Mouse (Mus musculus) CH12.LX (cell line): ENCODE measurements at regions not wholly inside any gene's neighbourhood (a gene's known extent, or its start where the extent isn't known, plus 50 kb on each side); places are given as distances from the start of the nearest gene placed in this dataset.

ENCODE experiments used
- CTCF ChIP-seq, 2 experiments: IDR thresholded peaks in 1 of 2; conservative IDR thresholded peaks in 1 of 2; 2 replicates each; pipeline ENCODE4 v1.5.1; 2011 to 2012; ENCODE audit warnings: low read depth in 2 of 2, low read length in 2 of 2, improper control_type of control experiment in 1 of 2, inconsistent platforms in 1 of 2, mild to moderate bottlenecking in 1 of 2, moderate library complexity in 1 of 2
- EP300 ChIP-seq: IDR thresholded peaks from 2 replicates; pipeline ENCODE4 v1.6.1; 2011; ENCODE audit warnings: low read length, improper control_type of control experiment
- POLR2A ChIP-seq: IDR thresholded peaks from 2 replicates; pipeline ENCODE4 v1.6.1; 2011; ENCODE audit warnings: low read depth, mild to moderate bottlenecking, improper control_type of control experiment, low read length
- TBP ChIP-seq: conservative IDR thresholded peaks from 2 replicates; pipeline ENCODE4 v1.6.1; 2011; ENCODE audit warnings: low read depth, low read length, improper control_type of control experiment
- TCF12 ChIP-seq: IDR thresholded peaks from 2 replicates; pipeline ENCODE4 v1.6.1; 2014; ENCODE audit warnings: low read depth, mild to moderate bottlenecking, inconsistent platforms, low read length, improper control_type of control experiment
- UBTF ChIP-seq: IDR thresholded peaks from 2 replicates; pipeline ENCODE4 v1.6.1; 2012; ENCODE audit warnings: low read depth, mild to moderate bottlenecking, inconsistent platforms, low read length, improper control_type of control experiment, moderate library complexity
- USF1 ChIP-seq: IDR thresholded peaks from 2 replicates; pipeline ENCODE4 v1.6.1; 2014; ENCODE audit warnings: low read depth, mild to moderate bottlenecking, inconsistent platforms, low read length, improper control_type of control experiment
- ZC3H11A ChIP-seq: IDR thresholded peaks from 2 replicates; pipeline ENCODE4 v1.6.1; 2012; ENCODE audit warnings: low read depth, mild to moderate bottlenecking, inconsistent platforms, low read length, improper control_type of control experiment
- ZKSCAN1 ChIP-seq: IDR thresholded peaks from 2 replicates; pipeline ENCODE4 v1.6.1; 2012; ENCODE audit warnings: low read depth, inconsistent platforms, low read length, improper control_type of control experiment, borderline replicate concordance
- ZNF384 ChIP-seq: IDR thresholded peaks from 2 replicates; pipeline ENCODE4 v1.6.1; 2012; ENCODE audit warnings: low read depth, low read length, improper control_type of control experiment, inconsistent platforms

- TF ChIP-seq POLR2A: no peak
- no peak for TF ChIP-seq TBP
- no peak for TF ChIP-seq ZNF384
- no peak for TF ChIP-seq TCF12
- TF ChIP-seq CTCF (conservative IDR thresholded peaks at IDR 0.05 in 1 of 2, IDR thresholded peaks at IDR 0.05 in 1 of 2; ENCODE audit: low read depth in 2 of 2, low read length in 2 of 2): no peak
- TF ChIP-seq ZKSCAN1: no peak
- TF ChIP-seq ZC3H11A: no peak
- no peak for TF ChIP-seq EP300
- TF ChIP-seq USF1: no peak
- TF ChIP-seq UBTF: no peak
Measured at GRCm38 (mm10) chr14:68301710-68302109, 992.4 kb downstream of the Synb start.
